9 mouse cellular contexts compared by ENCODE assay signal in genomic region chr11:97556569-97557408, GRCm38 (mm10). TPM values are rescaled to one million over a fixed set of nuclear protein-coding genes. Genes with fewer than 3 reads are reported as not detected.
A peak's percentile ranks its signal among the peaks of the same experiment; 100 is the strongest.
DNase-seq lines count a peak whose midpoint lies in the region; ATAC-seq lines count a peak whose summit lies in the region.
"Had no signal": no experiment of that assay in that cellular context is flagged by ENCODE, and none has a peak within 500 bp of the region (broad histone marks: within the 10 kb centered on the region; RNA-seq: fewer than 3 reads in every experiment).

No protein-coding gene starts in this region.

- peaks cover 6% of the 10 kb centered on the region; the same call in 1 of the 2 replicates for H3K27me3 ChIP-seq in stomach, embryonic 14.5 days (ENCODE audit: control insufficient read depth, insufficient read depth, low read length)

- peaks cover 4% of the 10 kb centered on the region; the same call in 1 of the 2 replicates for H3K4me1 ChIP-seq in stomach, embryonic 14.5 days (ENCODE audit: control insufficient read depth, insufficient read depth, low read length)
- H3K4me1 ChIP-seq: stomach, embryonic 15.5 days had no signal

- WGBS in stomach, embryonic 14.5 days = 17% methylated on average over 7 of the region's 7 CpGs

- H3K4me3 ChIP-seq in stomach, embryonic 14.5 days (ENCODE audit: low read depth, low read length) = no peak overlapping the region
- H3K4me3 ChIP-seq: stomach, embryonic 15.5 days had no signal

- no peak overlapping the region for H3K27ac ChIP-seq in stomach, embryonic 14.5 days (ENCODE audit: low read length)
- H3K27ac ChIP-seq: stomach, embryonic 15.5 days had no signal

- no peak overlapping the region for H3K9ac ChIP-seq in stomach, embryonic 14.5 days (replicated peaks; ENCODE audit: low read depth, low read length)
- H3K9ac ChIP-seq: stomach, embryonic 15.5 days had no signal

- DNase-seq in CD4-positive, CD25-positive, alpha-beta regulatory T cell, adult 2 months (ENCODE audit: low read depth, low spot score) = peak; percentile 84
- DNase-seq in ES-CJ7 (ENCODE audit: low read depth, low spot score) = peak; percentile 73
- DNase-seq in cerebellum, adult 9-11 months = peak; percentile 88
- DNase-seq in gastrocnemius, postnatal 10 days = peak; percentile 72
- peak; percentile 79 to 82 for DNase-seq in layer of hippocampus, adult 8-10 months (ENCODE audit: low spot score in 2 of 2)
- DNase-seq in mesoderm, embryonic 11.5 days (ENCODE audit: low read depth, low spot score) = peak; percentile 52

- H3K4me2 ChIP-seq in stomach, embryonic 14.5 days (replicated peaks; ENCODE audit: low read depth, low read length) = no peak overlapping the region
- H3K4me2 ChIP-seq: stomach, embryonic 15.5 days had no signal

- no peaks in the 10 kb centered on the region for H3K36me3 ChIP-seq in stomach, embryonic 14.5 days (ENCODE audit: control insufficient read depth, insufficient read depth, low read length)
- H3K36me3 ChIP-seq: stomach, embryonic 15.5 days had no signal

- no peak for ATAC-seq in CD4-positive, CD25-positive, alpha-beta regulatory T cell, adult 4 months
- ATAC-seq in stomach, embryonic 14.5 days (ENCODE audit: insufficient number of reproducible peaks, insufficient read depth, low FRiP score, low read depth) = 0 out of 2 replicates have a peak, but pooled peaks have one; percentile 19

- H3K9me3 ChIP-seq in stomach, embryonic 14.5 days (ENCODE audit: control insufficient read depth, low read depth, low read length) = no peaks in the 10 kb centered on the region
- H3K9me3 ChIP-seq: stomach, embryonic 15.5 days had no signal

RNA-seq across cellular contexts. Expression of gene Srcin1, which starts 19.2 kb away (rescaled TPM):
- polyA plus RNA-seq in CD4-positive, CD25-positive, alpha-beta regulatory T cell, adult 4 months (2017; shearing (Covaris generic)) = not detected
- 1 to 10 TPM; 1.1 to 1.4 TPM for total RNA-seq in gastrocnemius, postnatal 10 days (2021)
- 100 to 1,000 TPM; 212 to 220 (median 217) TPM for total RNA-seq in layer of hippocampus, adult 8-10 months (2022)
- polyA plus RNA-seq in stomach, embryonic 14.5 days (2014; fragmentation: Nextera tagmentation; extraction: Ambion mirVana) = 0.49 and 0.64 TPM in 2 replicates

RNA-seq across cellular contexts. Expression of gene 4933428G20Rik, which starts 56.6 kb away (rescaled TPM):
- not detected for polyA plus RNA-seq in CD4-positive, CD25-positive, alpha-beta regulatory T cell, adult 4 months (2017; shearing (Covaris generic))
- total RNA-seq in gastrocnemius, postnatal 10 days (2021) = not detected
- under 1 TPM in 1 of 4 experiments, not detected in 3; 0.29 TPM for total RNA-seq in layer of hippocampus, adult 8-10 months (2022)
- polyA plus RNA-seq in stomach, embryonic 14.5 days (2014; fragmentation: Nextera tagmentation; extraction: Ambion mirVana) = 0.35 TPM in 1 of 2 replicates, not detected in the other

Comparison
In these comparisons a context has a peak if more than half of its experiments do, and no peak if none do; other contexts are left out.
1. RNA of gene Srcin1, which starts 19.2 kb away (total RNA-seq): 212 to 220 TPM in layer of hippocampus, adult 8-10 months; 1.1 to 1.4 TPM in gastrocnemius, postnatal 10 days; every median in the first group is over 10 times any median in the second.
2. Peak in every context shown above with its lines, with median percentiles within 50 percentile points of each other: DNase-seq.